Mouse (Mus musculus): ENCODE measurements at regions not wholly inside any gene's neighbourhood (a gene's known extent, or its start where the extent isn't known, plus 50 kb on each side); places are given as distances from the start of the nearest gene placed in this dataset.

DNA sequence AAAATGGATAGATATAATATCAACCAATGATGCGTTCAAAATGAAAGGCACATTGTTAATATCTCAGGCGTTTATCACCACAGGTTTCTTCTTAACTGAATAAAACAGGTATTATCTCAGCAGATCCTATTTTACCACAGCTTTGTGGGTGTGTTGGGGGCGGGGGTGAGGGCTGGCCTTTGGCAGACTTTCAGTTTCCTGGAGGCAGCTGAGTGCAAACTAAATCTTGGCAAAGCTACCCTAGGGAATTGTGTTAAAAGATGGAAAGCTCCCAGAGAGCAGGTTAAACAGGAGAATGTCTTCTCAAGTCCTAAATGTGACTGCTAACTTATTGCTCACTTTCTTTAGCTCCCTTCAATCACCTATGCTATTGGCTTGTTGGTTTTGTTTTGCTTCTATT, 223.8 kb downstream of the Kdm4c start:
- DNase-seq = peak; percentile 30 to 36

GRCm38 (mm10) chr4:74512489-74512888, 270.2 kb downstream of the Kdm4c start:
- no peak for DNase-seq

- DNase-seq = no peak
Measured at GRCm38 (mm10) chr4:74553888-74554287, 311.6 kb downstream of the Kdm4c start.

GRCm38 (mm10) chr4:74563565-74563964, 321.3 kb downstream of the Kdm4c start:
- DNase-seq = peak; percentile 53 to 64

GRCm38 (mm10) chr4:74586400-74586799, 344.1 kb downstream of the Kdm4c start:
- no peak for DNase-seq

GRCm38 (mm10) chr4:74587125-74587524, 344.8 kb downstream of the Kdm4c start:
- DNase-seq = no peak

DNA sequence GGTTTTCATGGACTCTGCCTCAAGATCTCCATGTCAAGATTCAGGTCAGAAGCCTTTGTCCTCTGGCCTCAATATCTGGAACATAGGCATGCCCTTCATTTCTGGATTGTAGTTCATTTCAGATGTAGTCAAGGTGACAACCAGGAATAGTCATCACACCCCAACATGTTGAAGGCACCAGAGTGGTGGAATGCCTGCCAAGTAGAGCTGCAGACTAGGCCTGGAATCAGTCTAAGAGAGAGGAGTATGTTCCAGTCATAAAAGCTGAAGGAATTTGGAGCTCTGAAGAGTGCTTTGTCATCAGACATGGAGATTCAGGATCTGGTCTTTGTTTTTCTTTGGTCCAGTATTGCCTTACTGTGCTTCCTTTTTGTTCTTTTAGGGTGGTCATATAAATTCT, 346.5 kb downstream of the Kdm4c start:
- DNase-seq = no peak

- DNase-seq = no peak
Measured at GRCm38 (mm10) chr4:74613032-74613431, 370.7 kb downstream of the Kdm4c start.
